In the genomic region with DNA sequence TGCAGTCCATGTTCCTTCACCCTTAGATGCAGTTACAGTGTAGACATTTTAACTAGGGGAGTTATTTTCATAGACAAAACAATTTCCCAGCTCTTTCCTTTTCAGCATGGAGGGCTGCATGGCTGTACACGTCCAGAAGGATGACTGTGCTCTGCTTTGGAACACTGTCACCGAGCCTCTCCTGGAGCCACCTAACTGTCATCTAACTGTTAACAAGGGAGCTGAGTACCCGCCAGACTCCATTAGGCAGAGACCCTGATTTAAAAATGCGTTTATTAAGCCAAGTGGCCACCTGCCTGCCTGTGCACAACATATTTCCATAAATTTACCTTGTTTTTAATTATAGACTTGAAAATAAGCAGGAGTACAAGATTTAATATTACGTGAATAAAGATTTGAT, we compare ENCODE assay signal across 22 mouse cellular contexts.
DNase-seq lines count a peak whose midpoint lies in the region; ATAC-seq and TF ChIP-seq lines count a peak whose summit lies in the region.
"Had no signal": no experiment of that assay in that cellular context is flagged by ENCODE, and none has a peak within 500 bp of the region (broad histone marks: within the 10 kb centered on the region; RNA-seq: fewer than 3 reads in every experiment).

No protein-coding gene starts in this region.

- peak; percentile 64; the same call in 1 of the 2 replicates for ATAC-seq in forebrain, embryonic 14.5 days
- ATAC-seq in forebrain, embryonic 16.5 days = peak; percentile 52; the same call in 1 of the 2 replicates
- no peak for ATAC-seq in forebrain, postnatal 0 days
- ATAC-seq: activated CD4-positive, CD25-positive, alpha-beta regulatory T cell, adult 4 months; Patski had no signal

- 61% methylated on average over 5 of the region's 5 CpGs for WGBS in forebrain, embryonic 14.5 days
- 84% methylated on average over 5 of the region's 5 CpGs for WGBS in forebrain, embryonic 10.5 days
- WGBS in forebrain, embryonic 16.5 days = 31% methylated on average over 5 of the region's 5 CpGs
- WGBS in forebrain, postnatal 0 days = 38% methylated on average over 5 of the region's 5 CpGs

- H3K4me3 ChIP-seq in forebrain, embryonic 14.5 days (ENCODE audit: low read depth, low read length) = no peak overlapping the region
- H3K4me3 ChIP-seq in forebrain, embryonic 10.5 days = no peak overlapping the region
- H3K4me3 ChIP-seq in forebrain, embryonic 16.5 days (replicated peaks; ENCODE audit: low read length) = no peak overlapping the region
- H3K4me3 ChIP-seq in forebrain, postnatal 0 days (ENCODE audit: low read depth, low read length) = no peak overlapping the region
- H3K4me3 ChIP-seq: embryonic facial prominence, embryonic 13.5 days; embryonic facial prominence, embryonic 15.5 days; erythroblast, embryonic 14.5 days had no signal

- no peak for TF ChIP-seq POLR2A in brain, embryonic 14.5 days (IDR thresholded peaks at IDR 0.05; ENCODE audit: borderline replicate concordance, extremely low read depth, insufficient read depth, insufficient read length, poor library complexity, severe bottlenecking)

- peaks cover 36% of the 10 kb centered on the region for H3K4me1 ChIP-seq in forebrain, embryonic 14.5 days (ENCODE audit: control insufficient read depth, insufficient read depth, low read length)
- H3K4me1 ChIP-seq in forebrain, embryonic 10.5 days = peaks cover 56% of the 10 kb centered on the region
- peaks cover 45% of the 10 kb centered on the region for H3K4me1 ChIP-seq in forebrain, embryonic 16.5 days (replicated peaks; ENCODE audit: control insufficient read depth, insufficient read depth, low read length)
- peaks cover 4% of the 10 kb centered on the region for H3K4me1 ChIP-seq in forebrain, postnatal 0 days (ENCODE audit: insufficient read depth)
- H3K4me1 ChIP-seq: embryonic facial prominence, embryonic 13.5 days; embryonic facial prominence, embryonic 15.5 days had no signal

- peak; percentile 56 for DNase-seq in forebrain, embryonic 14.5 days (ENCODE audit: low spot score)
- no peak for DNase-seq in forebrain, embryonic 10.5 days (ENCODE audit: extremely low spot score, low spot score)
- DNase-seq in forebrain, postnatal 0 days = no peak
- peak; percentile 76 for DNase-seq in brain, embryonic 14.5 days (ENCODE audit: low read depth)
- no peak for DNase-seq in lung, postnatal 25 days (ENCODE audit: low spot score)
- DNase-seq: adrenal gland, adult 8-10 months; adrenal gland, postnatal 14 days; adrenal gland, postnatal 36 days; cerebellum, adult 11 months; cerebellum, adult 18-20 months; cerebellum, adult 8-10 months; cerebellum, adult 9-11 months; cerebellum, postnatal 14 days; cerebellum, postnatal 36 days; embryo, embryonic 11 days had no signal

- no peaks in the 10 kb centered on the region for H3K36me3 ChIP-seq in forebrain, embryonic 14.5 days (ENCODE audit: control insufficient read depth, insufficient read depth, low read length)
- peaks cover 6% of the 10 kb centered on the region; the same call in 1 of the 2 replicates for H3K36me3 ChIP-seq in forebrain, embryonic 10.5 days (replicated peaks)
- no peaks in the 10 kb centered on the region for H3K36me3 ChIP-seq in forebrain, embryonic 16.5 days (ENCODE audit: control insufficient read depth, insufficient read depth)
- H3K36me3 ChIP-seq in forebrain, postnatal 0 days (ENCODE audit: insufficient read depth) = no peaks in the 10 kb centered on the region
- H3K36me3 ChIP-seq: embryonic facial prominence, embryonic 13.5 days; embryonic facial prominence, embryonic 15.5 days; G1E had no signal

- no peaks in the 10 kb centered on the region for H3K27me3 ChIP-seq in forebrain, embryonic 14.5 days (replicated peaks; ENCODE audit: control insufficient read depth, insufficient read depth, low read length)
- peaks cover 1% of the 10 kb centered on the region; the same call in 1 of the 2 replicates for H3K27me3 ChIP-seq in forebrain, embryonic 10.5 days (ENCODE audit: poor library complexity, severe bottlenecking)
- no peaks in the 10 kb centered on the region for H3K27me3 ChIP-seq in forebrain, embryonic 16.5 days (replicated peaks; ENCODE audit: control insufficient read depth, insufficient read depth, low read length)
- no peaks in the 10 kb centered on the region for H3K27me3 ChIP-seq in forebrain, postnatal 0 days (ENCODE audit: insufficient read depth, low read length)
- H3K27me3 ChIP-seq: Patski had no signal

- no peaks in the 10 kb centered on the region for H3K9me3 ChIP-seq in forebrain, embryonic 14.5 days (replicated peaks; ENCODE audit: control insufficient read depth, low read length)
- H3K9me3 ChIP-seq in forebrain, embryonic 10.5 days = no peaks in the 10 kb centered on the region
- no peaks in the 10 kb centered on the region for H3K9me3 ChIP-seq in forebrain, embryonic 16.5 days (ENCODE audit: control insufficient read depth, low read length)
- H3K9me3 ChIP-seq in forebrain, postnatal 0 days (ENCODE audit: low read length) = no peaks in the 10 kb centered on the region
- H3K9me3 ChIP-seq: embryonic facial prominence, embryonic 13.5 days; embryonic facial prominence, embryonic 15.5 days had no signal

- no peak for TF ChIP-seq CTCF in forebrain, postnatal 0 days (IDR thresholded peaks at IDR 0.05; ENCODE audit: low read depth)
- TF ChIP-seq CTCF in brain, embryonic 14.5 days (IDR thresholded peaks at IDR 0.05; ENCODE audit: borderline replicate concordance, extremely low read depth, insufficient read depth, insufficient read length) = no peak

- no peak overlapping the region for H3K4me2 ChIP-seq in forebrain, embryonic 14.5 days (ENCODE audit: low read length)
- H3K4me2 ChIP-seq in forebrain, embryonic 16.5 days (ENCODE audit: low read length) = no peak overlapping the region
- no peak overlapping the region for H3K4me2 ChIP-seq in forebrain, postnatal 0 days (ENCODE audit: low read depth)
- H3K4me2 ChIP-seq: embryonic facial prominence, embryonic 13.5 days; embryonic facial prominence, embryonic 15.5 days had no signal

- no peak overlapping the region for H3K9ac ChIP-seq in forebrain, embryonic 14.5 days (ENCODE audit: low read length)
- H3K9ac ChIP-seq in forebrain, embryonic 16.5 days (replicated peaks; ENCODE audit: low read depth, low read length) = no peak overlapping the region
- no peak overlapping the region for H3K9ac ChIP-seq in forebrain, postnatal 0 days
- H3K9ac ChIP-seq: embryonic facial prominence, embryonic 13.5 days; embryonic facial prominence, embryonic 15.5 days had no signal

- no peak overlapping the region for H3K27ac ChIP-seq in forebrain, embryonic 14.5 days (ENCODE audit: low read depth, low read length)
- no peak overlapping the region for H3K27ac ChIP-seq in forebrain, embryonic 10.5 days
- peak overlapping the region; percentile 53; the same call in 1 of the 2 replicates for H3K27ac ChIP-seq in forebrain, embryonic 16.5 days (ENCODE audit: low read length)
- H3K27ac ChIP-seq in forebrain, postnatal 0 days (ENCODE audit: low read depth, low read length) = no peak overlapping the region
- H3K27ac ChIP-seq: embryonic facial prominence, embryonic 13.5 days; embryonic facial prominence, embryonic 15.5 days had no signal

Comparison
In these comparisons a context has a peak if more than half of its experiments do, and no peak if none do; other contexts are left out.
1. DNase-seq: peak in forebrain, embryonic 14.5 days (single experiment) and brain, embryonic 14.5 days (single experiment); none in forebrain, embryonic 10.5 days (single experiment), forebrain, postnatal 0 days (single experiment) and lung, postnatal 25 days (single experiment).